Mouse (Mus musculus): ENCODE measurements around the gene Syngap1. TPM values are rescaled to one million over a fixed set of nuclear protein-coding genes. Genes with fewer than 3 reads are reported as not detected.
"Not testable (repeated sequence)": the region's sequence is repeated elsewhere in the genome, so short reads cannot be mapped to it uniquely, and the experiment has no call there.

Syngap1 gene
- 10 to 100 TPM; 11.4 to 18.6 TPM for total RNA-seq (2021)
- long read RNA-seq, experiment 1 = 0 reads
- long read RNA-seq, experiment 2, partial matches to known transcripts = 0 of 1 reads
- long read RNA-seq, experiment 2, other reads (novel, unspliced or antisense) = 1 of 1 reads

DNA sequence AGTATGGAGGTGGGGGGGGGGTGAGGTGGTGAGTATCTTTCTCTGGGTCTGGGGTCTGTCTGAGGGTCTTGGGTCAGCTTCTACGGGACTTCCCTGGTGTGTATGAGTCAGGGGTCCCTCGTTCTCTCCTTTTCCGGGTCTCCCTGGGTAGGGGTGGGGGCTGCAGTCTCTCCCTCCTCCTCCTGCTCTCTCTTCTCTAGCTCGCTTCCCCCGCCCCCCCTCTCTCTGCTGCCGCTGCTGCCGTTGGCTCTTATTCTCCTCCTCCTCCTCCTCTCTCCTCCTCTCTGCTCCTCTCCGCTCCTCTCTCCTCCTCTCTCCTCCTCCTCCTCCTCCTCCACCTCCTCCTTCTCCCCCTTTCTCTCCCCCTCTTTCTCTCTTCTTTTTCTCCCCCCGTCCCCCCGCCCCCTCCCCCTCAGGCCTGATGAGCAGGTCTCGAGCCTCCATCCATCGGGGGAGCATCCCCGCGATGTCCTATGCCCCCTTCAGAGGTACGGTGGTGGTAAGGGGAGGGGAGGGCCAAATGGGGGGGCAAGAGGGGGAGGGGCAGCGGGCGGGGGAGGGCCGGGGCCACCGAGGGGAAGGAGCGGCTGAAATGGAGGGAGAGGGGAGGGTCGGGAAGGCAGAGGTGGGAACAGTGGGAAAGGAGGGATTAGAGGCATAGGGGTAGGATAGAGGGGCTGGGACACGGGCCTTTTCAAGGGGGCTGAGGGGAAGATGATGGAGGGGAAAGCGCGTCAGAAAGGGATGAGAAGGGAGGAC, at the start of gene Syngap1:
Gene Syngap1, plus strand, starts transcription at position 223 of the 759 bp plus-strand sequence.
- DNase-seq = peak; percentile 39 to 78

DNA sequence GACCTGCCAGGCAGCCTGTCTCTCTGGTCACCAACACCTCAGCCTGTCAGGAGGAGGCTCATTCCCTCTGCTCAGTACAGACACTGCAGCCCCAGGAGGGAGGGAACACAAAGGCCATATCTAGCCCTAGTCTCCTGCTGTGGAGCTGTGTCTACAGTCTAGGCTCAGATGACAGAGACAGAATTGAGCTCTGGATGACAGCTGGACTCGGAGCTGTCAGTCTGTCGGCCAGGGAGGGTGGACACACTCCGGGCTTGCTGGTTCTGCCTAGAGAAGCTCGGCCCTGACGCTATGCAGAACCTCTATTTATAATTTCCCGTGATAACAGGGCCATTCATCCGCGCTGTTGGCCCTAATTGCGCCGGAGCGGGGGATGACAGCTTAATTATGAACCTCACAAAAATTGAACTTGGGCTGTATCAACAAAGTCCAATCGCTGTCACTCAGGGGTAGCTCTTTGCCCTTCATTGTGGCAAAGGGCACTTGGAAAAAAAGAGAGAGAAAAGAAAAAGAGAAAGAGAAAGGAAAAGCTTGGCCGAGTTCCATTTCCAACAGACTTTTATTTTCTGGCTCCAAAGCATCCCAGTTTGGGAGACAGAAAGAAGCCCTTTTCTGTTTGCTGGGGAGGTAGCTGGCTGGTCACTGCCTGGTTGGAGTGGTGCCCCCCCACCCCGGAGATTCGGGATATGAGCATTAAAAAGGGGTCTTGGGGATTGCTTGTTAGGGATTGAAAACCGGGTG, 48.2 kb upstream of the Syngap1 start:
- DNase-seq = peak in 1 of 2 experiments; percentile 16

DNA sequence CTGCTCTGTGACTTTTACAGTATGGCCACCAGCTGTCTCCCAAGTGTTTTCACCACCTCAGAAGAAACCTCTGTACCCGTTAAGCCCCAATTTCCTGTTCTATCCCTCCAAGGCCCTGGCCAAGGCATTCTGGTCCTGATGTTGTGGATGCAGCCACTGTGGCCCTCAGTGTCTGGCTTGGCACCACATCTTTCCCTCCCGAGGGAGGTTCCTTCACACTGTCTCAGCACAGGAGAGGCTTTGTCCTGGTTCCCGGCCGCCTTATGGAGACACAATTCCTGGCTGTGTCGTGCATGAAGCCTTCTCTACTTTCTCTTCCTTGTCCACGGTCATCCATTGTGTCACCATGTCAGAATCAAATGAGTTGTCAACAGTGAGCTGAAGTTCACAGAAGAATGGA, 47.6 kb upstream of the Syngap1 start:
- no peak for DNase-seq

DNA sequence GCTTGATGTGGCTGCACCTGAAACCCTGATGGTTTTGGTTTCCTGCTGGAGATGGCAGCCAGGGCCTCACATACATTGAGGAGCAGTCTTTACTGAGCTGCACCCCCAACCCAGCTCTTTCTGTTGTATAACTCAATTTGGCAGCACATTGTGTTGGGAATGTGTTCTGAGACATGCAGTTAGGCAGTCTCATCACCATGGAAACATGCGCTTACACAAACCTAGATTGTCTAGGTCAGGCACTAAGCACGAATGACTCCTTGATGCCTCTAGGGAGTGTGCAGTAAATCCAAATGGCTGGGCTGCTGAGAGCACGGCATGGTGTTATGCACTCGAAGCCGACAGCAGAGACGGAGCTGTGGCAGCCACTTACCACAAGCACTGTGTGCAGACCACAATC, 46.7 kb upstream of the Syngap1 start:
- DNase-seq = no peak

DNA sequence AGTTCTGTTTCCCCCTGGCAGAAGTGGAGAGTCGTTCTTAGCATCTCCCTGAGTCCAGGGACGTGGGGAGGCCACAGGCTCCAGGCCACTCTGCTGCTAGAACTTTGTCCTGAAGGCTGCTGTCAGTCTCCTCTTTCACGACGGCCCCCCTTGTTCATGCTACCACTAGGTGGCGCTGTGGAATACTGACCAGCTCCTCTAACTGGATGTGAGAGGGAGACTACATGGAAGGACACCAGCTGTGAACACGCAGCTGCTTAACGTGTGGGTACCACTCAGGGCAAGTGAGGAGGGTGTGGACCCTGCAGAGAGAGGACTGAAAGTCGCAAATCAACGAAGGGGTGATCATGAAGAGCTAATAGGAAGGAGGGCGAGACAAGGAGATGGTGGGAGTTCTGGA, 45.5 kb upstream of the Syngap1 start:
- peak; percentile 79 to 82 for DNase-seq

DNA sequence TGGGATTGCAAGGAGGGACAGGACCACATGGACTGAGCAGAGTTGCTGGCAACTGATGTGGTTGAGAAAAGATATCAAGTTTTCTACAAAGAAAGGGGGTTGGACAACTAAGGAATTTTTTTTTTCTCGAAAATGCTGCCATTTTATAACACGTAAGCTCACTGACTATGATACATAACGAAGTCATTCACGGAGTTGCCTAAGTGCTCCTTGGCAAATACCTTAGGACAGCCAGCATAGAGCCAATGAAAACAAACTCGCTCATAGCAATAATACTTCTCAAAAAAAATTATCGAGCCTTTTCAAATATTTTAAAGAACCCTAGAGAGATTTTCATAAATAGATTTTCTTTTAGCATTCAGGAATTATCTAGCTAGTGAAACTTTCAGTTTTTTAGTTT, 40.1 kb upstream of the Syngap1 start:
- DNase-seq = no peak

DNA sequence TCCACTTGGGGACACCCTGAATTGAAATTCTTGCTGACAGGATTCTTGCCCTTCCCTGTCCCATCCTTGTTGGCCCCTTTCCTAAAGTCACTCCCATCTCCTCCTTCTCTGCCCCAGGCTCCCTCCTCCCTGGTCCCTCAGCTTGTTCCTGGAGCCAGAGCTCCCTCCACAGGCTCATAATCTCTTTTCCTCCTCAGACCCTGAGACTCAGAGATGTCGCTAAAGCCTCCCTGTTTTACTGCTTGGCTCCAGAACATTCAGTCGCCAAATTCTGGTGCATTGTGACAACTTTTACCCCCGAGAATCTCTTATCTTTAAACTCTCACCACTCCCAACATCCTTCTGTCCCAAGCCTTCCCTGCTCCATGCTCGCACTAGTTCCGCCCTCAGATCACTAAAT, 36.7 kb upstream of the Syngap1 start:
- no peak for DNase-seq

DNA sequence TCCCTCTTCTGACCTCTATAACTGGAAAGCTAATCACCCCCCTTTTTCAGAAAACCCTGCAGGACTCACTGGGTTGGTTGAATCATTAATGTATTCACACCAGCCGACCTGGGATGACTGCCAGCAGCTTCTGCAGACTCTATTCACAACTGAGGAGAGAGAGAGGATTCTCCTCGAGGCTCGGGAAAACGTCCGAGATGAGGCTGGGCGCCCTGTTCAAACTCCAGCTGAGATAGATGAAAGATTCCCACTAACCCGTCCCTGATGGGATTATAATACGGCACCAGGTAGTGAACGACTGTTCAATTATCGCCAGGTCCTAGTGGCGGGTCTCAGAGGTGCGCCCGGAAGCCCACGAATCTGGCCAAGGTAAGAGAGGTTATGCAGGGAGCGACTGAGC, 33.5 kb upstream of the Syngap1 start:
- DNase-seq = not testable (repeated sequence)

DNA sequence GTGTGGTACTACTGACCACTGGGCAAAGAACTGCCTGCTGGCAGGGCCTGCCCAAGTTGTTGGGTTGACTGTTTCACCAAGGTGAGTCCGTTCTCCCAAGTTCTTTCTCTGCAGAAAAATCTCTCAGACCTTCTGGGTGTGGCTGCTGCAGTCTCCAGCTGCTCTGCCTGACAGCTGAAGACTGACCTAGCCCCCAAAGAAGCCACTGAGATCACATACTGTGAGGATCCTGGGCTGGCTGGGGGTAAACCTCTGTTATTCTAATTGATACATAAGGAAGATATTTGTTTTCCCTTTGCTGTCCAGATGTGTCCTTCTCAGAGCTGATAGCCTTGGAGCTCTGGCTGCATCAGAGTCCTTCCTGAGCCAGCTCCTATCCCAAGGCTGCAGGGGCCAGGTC, 25.8 kb upstream of the Syngap1 start:
- no peak for DNase-seq

DNA sequence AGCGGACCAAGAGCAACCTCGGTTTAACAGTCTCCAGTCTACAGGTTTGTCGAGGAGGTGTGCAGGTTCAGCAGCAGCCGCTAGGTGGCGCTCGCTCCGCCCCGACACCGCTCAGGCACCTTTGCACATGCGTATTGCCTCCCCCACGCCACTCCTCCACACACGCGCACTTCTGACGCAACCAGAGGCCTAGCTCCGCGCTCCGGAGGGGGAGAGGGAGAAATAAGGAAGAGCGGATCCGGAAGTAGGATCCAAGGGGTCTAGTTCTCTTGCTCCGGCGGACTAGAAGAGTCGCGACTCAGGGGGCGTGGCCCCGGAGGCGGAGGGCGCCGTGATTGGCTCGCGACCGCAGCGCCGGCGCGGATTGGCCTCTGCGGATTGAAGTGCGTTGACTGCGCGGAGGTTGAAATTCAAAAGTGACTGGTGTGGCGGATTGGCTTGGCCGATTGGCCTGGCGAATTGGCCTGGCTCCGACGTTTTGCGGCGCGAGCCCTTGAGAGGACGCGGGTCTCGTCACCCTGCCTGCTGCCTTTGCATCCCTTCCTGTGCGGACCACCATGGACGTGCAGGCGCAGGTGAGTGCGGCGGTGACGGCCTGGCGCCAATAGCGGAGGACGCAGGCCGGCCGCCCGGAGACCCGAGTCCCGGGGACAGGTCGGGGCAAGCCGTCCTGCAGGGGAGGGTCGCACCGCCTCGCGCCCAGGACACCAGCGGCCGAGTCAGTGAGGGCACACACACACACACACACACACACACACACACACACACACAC, 24.2 kb upstream of the Syngap1 start, which contains the start of gene Kifc5b:
Gene Kifc5b, plus strand, starts transcription at position 381 of the 772 bp plus-strand sequence.
- peak; percentile 98 to 99 for DNase-seq

DNA sequence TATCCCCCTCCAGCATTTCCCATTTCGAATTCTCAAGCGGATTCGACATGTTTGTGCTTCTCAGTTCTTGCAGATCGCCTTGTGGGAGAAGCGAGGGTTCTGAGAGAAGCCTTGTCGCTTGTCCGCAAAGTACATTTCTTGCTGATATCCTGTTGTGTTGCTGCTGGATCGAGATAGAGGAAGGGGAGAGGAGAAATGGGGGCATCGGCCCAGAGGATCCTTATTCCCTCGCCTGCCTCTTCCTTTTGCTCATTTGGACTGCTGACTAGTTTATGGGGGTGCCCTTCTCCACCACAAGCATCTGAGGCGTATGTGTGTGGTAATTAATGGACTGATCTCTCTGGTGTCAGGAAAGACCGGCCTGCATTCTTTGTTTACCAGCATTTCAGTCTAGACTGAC, 23.5 kb upstream of the Syngap1 start:
- DNase-seq = not testable (repeated sequence)

DNA sequence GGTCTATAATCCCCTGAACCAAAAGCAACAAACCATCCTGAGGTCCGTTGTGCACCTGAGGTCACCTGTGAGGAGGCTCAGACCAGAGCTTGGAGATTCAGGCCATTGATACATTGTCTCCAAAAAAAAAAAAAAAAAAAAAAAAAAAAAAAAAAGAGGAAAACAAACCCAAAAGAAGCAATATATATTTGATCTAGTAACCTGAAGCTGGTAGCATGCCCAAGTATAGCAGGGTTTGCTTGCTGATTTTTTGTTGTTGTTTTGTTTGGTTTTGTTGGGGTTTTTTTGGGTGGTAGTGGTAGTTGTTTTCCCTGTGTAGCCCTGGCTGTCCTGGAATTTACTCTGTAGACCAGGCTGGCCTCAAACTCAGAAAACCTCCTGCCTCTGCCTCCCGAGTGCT, 22.7 kb upstream of the Syngap1 start:
- DNase-seq = no peak

DNA sequence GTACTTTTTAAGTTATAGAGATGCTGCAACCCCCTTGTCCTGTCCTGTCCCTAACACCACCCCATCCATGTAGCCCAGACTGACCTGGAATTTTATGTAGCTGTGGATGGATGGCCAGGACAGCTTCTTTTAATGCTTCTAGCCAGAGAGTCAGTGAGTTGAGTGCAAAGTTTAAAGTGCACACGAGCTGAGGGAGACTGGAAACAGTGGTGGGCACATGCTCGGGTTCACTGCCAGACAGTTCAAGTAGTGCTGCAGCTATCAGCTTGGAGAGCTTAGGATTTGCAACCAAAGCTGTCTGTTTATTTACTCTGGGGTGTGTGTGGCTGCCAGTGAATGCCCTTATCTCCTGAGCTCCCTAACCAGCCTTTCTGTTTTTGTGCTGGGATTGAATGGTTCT, 21.5 kb upstream of the Syngap1 start:
- not testable (repeated sequence) for DNase-seq

DNA sequence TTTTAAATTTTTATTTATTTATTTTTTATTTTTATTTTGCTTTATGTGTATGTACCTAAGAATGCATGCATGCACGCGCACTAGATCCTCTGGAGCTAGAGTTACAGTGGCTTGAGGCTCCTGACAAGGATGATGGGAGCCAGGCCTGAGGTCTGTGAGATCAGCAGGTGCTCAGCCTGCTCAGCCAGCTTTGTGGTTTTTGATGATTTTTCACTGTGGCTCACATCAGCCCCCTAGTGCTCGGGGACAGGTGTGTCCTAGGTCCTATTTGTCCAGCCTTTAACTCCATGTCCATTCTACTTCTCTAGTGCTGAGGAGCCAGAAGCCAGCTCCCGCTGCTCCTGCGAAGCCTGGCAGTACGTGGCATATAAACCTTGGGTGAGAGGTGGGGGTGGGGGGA, 18.7 kb upstream of the Syngap1 start:
- not testable (repeated sequence) for DNase-seq

DNA sequence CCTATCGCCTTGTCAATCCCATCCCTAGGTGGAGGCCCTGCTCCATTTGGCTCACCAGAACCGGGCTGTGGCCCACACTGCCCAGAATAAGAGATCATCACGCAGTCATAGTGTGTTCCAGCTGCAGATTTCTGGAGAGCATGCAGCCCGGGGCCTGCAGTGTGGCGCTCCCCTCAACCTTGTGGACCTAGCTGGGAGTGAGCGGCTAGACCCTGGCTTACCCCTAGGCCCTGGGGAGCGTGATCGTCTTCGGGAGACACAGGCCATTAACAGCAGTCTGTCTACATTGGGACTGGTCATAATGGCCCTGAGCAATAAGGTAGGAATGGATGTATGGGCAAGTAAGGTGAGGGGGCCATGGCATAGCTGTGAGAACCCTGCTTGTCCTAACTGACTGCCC, 15.6 kb upstream of the Syngap1 start:
- DNase-seq = not testable (repeated sequence)

DNA sequence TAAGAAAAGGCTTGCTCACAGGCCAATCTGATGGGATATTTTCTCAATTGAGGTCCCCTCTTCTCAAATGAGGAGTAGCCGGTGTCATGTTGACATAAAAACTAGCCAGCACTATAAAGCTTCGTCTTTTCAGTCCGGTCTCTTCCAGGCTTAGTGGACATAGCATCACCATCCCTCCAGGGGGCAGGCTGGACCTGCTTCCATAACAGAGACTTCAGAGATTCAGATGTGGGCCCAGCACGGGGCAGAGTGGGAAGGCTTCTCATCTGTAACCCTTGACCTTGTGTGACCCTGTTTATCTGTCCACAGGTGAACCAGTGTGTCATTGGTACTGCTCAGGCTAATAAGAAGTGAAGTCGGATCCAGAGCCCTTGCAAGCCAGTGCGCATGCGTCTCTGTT, 9.3 kb upstream of the Syngap1 start:
- DNase-seq = peak; percentile 60 to 71

DNA sequence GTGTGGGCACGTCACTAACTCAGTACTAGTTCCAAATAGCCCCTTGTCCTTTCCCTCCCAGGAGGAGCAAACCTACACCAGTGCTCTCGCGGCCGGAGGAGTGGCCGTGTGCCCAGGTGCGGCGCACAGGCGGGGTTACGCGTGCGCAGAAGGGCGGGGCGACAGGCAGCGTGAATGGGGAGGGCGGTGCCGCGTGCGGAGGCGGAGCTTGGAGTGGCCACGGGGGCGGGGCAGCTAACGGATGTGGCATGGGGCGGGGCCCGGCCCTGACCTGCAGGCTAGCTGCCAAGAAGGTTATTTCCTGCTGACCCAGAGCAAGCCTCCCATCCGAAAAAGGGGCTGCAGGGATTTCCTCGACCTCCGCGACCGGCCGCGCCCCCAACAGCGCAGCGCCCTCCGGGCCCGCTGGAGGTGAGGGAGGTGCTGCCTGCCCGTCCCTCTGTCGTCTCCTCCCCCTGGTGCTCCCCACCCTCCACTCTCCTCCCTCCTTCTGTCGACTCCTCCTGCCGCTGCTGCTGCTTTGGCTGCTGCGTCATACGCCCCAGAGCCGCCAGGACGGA, 8.1 kb upstream of the Syngap1 start, which contains the start of gene Phf1:
Gene Phf1, plus strand, starts transcription at position 214 of the 560 bp plus-strand sequence.
- peak; percentile 99 to 100 for DNase-seq

DNA sequence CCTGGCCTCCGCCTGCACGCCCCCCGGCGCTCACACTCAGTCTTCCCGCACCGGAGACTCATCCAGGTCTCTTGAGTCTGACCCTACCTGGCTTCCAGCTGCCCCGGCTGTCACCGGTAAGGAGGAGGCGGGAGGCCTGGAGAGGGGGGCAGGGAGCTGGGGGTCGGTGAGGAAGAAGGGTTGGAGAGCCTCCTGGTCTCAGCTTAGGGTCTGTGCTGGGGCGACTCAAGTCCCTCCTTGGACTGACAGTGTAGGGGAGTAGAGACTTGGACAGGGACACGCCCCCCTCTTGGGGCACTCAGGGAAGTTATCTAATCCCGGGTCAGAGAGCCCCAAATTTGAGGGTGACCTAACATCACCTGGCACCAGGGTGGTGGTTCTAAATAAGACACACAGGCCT, 7.6 kb upstream of the Syngap1 start:
- DNase-seq = peak in 1 of 2 experiments; percentile 46

DNA sequence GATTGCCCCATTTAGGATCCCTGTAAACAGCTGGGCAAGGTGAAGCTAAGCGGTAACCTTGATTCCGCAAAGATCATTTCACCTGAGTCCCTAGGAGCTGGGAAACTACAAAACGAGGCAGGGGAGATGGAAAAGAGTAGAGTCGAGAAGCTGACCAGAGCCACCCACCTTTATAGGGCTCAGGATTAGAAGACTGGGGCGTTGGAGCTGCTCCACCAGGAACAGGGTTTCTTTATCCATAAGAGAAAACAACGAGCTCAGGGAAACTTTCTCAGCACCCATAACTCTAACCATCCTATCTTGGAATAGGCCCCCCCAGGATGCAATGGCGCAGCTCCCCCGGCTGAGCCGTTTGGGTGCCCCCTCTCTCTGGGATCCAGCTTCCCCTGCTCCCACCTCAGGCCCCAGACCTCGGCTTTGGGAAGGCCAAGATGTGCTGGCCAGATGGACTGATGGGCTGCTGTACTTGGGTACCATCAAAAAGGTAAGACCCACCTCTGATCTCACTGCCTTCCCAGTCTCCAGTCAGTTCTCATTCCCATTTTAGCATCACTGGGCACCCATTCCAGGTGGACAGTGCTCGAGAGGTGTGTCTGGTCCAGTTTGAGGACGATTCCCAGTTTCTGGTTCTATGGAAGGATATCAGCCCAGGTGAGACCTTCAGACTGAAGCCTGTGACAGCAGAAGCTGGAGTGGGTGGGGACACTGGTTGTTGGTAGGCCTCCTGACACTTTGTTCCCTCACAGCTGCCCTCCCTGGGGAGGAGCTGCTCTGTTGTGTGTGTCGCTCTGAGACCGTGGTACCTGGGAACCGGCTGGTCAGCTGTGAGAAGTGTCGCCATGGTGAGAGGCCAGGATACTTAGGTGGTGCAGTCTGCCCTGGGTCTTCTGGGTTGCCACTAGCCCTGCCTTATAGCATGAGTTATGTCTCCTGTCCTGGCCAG, 6.9 kb upstream of the Syngap1 start:
- no peak for DNase-seq

DNA sequence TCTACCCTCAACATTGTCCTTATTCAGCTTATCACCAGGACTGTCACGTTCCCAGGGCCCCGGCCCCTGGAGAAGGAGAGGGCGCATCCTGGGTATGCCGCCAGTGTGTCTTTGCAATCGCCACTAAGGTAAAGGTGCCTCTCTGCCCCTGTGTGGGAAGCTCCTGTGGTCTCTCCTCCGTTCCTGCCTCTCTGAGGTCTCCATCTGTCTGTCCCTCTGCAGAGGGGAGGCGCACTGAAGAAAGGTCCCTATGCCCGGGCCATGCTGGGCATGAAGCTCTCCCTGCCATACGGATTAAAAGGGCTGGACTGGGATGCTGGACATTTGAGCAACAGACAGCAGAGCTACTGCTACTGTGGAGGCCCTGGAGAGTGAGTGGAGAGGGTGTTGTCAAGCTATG, 6.0 kb upstream of the Syngap1 start:
- no peak for DNase-seq

DNA sequence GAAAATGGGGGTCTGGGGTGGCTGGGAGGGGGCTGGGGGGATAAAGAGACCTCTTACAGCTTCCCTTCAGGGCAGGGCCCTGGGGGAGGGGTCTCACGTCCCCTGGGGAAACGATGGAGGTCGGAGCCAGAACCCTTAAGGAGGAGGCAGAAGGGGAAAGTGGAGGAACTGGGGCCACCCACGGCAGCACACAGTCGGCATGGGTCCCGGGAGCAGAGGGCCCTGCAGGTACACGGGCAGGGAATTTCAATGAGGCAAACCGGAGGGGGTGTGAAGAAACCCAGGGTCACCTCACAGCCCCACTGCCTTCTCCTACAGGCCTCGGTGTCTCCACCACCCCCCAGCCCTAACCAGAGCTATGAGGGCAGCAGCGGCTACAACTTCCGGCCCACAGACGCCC, 4.6 kb upstream of the Syngap1 start:
- DNase-seq = no peak

Measured in adrenal gland, postnatal 36 days (tissue).